Mouse (Mus musculus) liver, embryonic 11.5 days (tissue): ENCODE measurements around the gene Gm9936. TPM values are rescaled to one million over a fixed set of nuclear protein-coding genes. Genes with fewer than 3 reads are reported as not detected.
"Not testable (repeated sequence)": the region's sequence is repeated elsewhere in the genome, so short reads cannot be mapped to it uniquely, and the experiment has no call there.

Source experiments
- ATAC-seq: fragments of 200-750 bp; cut with Nextera tagmentation; replicated peaks from 2 replicates; pipeline ENCODE4 v1.8.0; 2017; ENCODE audit warnings: moderate number of reproducible peaks, mild to moderate bottlenecking, moderate TSS enrichment, moderate library complexity; ENCODE audit not compliant: low FRiP score
- DNase-seq: peaks from one replicate; pipeline ENCODE4 v3.0.0-alpha.2; 2017; ENCODE audit warnings: low spot score
- H3K27ac ChIP-seq: fragments of 300-500 bp; sonication (generic); 2 replicates; pipeline ENCODE4 v1.5.1; 2014; ENCODE audit warnings: mild to moderate bottlenecking, low read depth, low read length, control low read depth
- H3K27me3 ChIP-seq: fragments of 300-500 bp; sonication (generic); replicated peaks from 2 replicates; pipeline ENCODE4 v1.6.1; 2014; ENCODE audit warnings: low read length, mixed read lengths; ENCODE audit not compliant: control insufficient read depth, insufficient read depth
- H3K36me3 ChIP-seq: fragments of 300-500 bp; sonication (generic); 2 replicates; pipeline ENCODE4 v1.6.1; 2014; ENCODE audit warnings: mild to moderate bottlenecking, low read length, moderate library complexity, mixed read lengths; ENCODE audit not compliant: control insufficient read depth, insufficient read depth
- H3K4me1 ChIP-seq: fragments of 300-500 bp; sonication (generic); replicated peaks from 2 replicates; pipeline ENCODE4 v1.6.1; 2014; ENCODE audit warnings: low read length, mixed read lengths; ENCODE audit not compliant: control insufficient read depth, insufficient read depth
- H3K4me2 ChIP-seq: fragments of 300-500 bp; sonication (generic); 2 replicates; pipeline ENCODE4 v1.6.1; 2014; ENCODE audit warnings: mild to moderate bottlenecking, control low read depth, moderate library complexity
- H3K4me3 ChIP-seq: fragments of 300-500 bp; sonication (generic); 2 replicates; pipeline ENCODE4 v1.5.1; 2014; ENCODE audit warnings: low read depth, low read length, control low read depth
- H3K9ac ChIP-seq: fragments of 300-500 bp; sonication (generic); 2 replicates; pipeline ENCODE4 v1.6.1; 2014; ENCODE audit warnings: low read depth, low read length, control low read depth
- H3K9me3 ChIP-seq: fragments of 300-500 bp; sonication (generic); 2 replicates; pipeline ENCODE4 v1.6.1; 2016; ENCODE audit warnings: low read length, inconsistent platforms, mixed read lengths; ENCODE audit not compliant: control insufficient read depth
- WGBS: fragments of 180-500 bp; shearing (Covaris S2); extraction: QIAGEN DNeasy Blood & Tissue Kit; methylation state at CpG from one replicate; pipeline ENCODE4 v1.1.7; 2014; 5-methylcytosine and 5-hydroxymethylcytosine counted together
- polyA plus RNA-seq: library from polyadenylated mRNA; unstranded; fragments of >200 nt; fragmentation: Nextera tagmentation; extraction: Ambion mirVana; gene quantifications from 2 replicates; pipeline ENCODE4 v1.2.1, GENCODE M21; 2014

The Gm9936 gene
- polyA plus RNA-seq, 1 experiment from 2014 or later: not detected

DNA sequence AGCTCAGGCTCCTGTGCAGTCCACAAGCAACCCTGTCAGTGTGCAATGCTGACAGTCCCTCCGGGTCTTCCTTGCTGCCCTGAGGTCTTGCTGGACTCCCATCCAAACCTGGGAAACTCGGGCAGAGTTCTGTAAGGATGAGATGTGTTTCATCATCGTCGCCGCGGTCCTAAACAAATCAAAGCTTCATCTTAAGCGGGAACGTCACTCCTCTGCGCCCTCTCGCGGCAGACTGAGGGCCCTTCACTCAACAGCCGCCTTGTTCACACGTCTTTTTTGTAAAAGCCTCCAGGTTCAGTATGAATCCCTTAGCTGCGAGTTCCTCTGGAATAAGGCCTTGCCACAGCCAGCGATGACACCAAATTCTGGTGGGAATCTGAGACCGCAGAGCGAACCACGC is 771 bp upstream of the Gm9936 start:
- DNase-seq (peak; percentile 64), ATAC-seq (no peak)
- Histone ChIP-seq H3K9me3 (no peaks in the 10 kb centered on the region), H3K4me3 (no peak overlapping the region), H3K36me3 (no peaks in the 10 kb centered on the region), H3K4me1 (no peaks in the 10 kb centered on the region), H3K27ac (no peak overlapping the region), H3K9ac (no peak overlapping the region), H3K4me2 (peak overlapping the region; percentile 46), H3K27me3 (peaks cover 10% of the 10 kb centered on the region)
- 7% methylated on average over 18 of the region's 18 CpGs for WGBS

DNA sequence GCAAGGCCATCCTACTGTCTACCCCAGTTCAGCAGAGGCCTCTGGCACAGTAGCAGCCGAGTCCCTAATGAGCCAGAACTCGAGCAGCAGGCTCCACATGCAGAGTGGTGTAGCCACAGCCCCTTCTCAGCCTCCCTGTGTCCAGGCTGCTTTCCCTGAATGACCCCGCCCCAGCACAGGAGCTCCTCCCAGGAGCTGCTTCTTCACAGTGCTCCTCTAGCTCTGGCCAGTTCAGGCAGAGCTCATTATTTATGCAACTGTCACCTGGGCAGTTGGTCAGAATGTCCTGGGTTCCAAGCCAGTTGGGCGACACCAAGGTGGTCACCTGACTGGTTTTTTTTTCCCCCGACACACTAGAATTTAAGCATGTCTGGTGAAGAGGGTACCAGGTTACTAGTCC is 5.1 kb downstream of the Gm9936 start, which contains the start of gene 4930519G04Rik:
4930519G04Rik (plus strand) TSS at position 301 of the 400 bp plus-strand sequence.
- H3K9me3 ChIP-seq, H3K4me2 ChIP-seq, H3K4me1 ChIP-seq, H3K9ac ChIP-seq, DNase-seq, H3K27ac ChIP-seq, ATAC-seq, H3K4me3 ChIP-seq, H3K36me3 ChIP-seq, H3K27me3 ChIP-seq: not testable (repeated sequence)
- WGBS: 83% methylated on average over 3 of the region's 5 CpGs

DNA sequence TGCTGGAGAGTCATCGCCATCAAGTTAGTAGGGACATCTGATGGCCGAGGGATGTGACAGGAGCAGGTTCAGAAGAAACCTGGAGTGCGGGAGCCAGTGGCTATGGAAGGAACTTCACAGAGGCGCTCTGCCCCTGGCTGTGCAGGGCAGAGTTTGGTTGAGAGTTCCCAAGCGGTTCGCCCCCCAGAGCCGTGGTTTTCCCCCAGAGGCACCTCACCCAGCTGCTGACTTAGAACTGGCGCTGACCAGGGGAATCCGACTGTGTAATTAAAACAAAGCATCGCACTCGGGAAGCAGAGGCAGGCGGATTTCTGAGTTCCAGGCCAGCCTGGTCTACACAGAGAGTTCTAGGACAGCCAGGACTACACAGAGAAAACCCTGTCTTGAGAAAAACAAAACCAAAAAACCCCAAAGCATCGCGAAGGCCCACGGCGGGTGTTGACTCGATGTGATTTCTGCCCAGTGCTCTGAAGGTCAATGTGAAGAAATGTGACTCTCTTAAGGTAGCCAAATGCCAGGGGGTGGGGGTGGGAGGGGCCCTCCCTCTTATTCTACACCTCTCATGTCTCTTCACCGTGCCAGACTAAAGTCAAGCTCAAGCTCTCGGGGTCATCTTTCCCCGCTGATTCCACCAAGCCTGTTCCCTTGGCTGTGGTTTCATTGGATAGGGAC is 6.8 kb downstream of the Gm9936 start:
- WGBS: 74% methylated on average over 20 of the region's 20 CpGs

DNA sequence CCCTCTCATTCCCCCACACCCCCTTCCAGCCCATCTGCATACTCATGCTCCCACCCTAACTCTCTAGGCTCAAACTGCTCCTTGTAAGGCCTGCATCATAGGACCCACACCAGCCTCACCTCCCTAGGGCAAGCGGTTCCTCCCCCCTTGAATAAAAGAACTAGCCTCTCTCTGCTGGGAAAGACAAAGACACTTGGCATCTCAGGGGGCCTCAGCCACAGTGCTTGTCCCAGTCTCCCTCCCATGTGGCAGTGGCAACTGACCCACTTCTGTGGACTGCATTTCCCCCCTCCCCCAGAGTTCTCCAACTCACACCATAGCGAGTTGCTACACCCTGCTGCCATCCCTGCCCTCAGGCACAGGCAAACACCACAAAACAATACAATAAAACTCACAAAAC is 14.1 kb downstream of the Gm9936 start:
- ATAC-seq, H3K27ac ChIP-seq, H3K27me3 ChIP-seq, H3K4me2 ChIP-seq, H3K9ac ChIP-seq, H3K36me3 ChIP-seq, H3K9me3 ChIP-seq, H3K4me3 ChIP-seq, DNase-seq, H3K4me1 ChIP-seq: not testable (repeated sequence)
- WGBS: 66% methylated on average over 2 of the region's 2 CpGs

More for the DNA sequence above, 6.8 kb downstream of the Gm9936 start:
- no peak for DNase-seq
- H3K9ac ChIP-seq: no peak overlapping the region
- no peak overlapping the region for H3K4me2 ChIP-seq
- H3K4me1 ChIP-seq: no peaks in the 10 kb centered on the region
- no peak overlapping the region for H3K4me3 ChIP-seq
- no peaks in the 10 kb centered on the region for H3K36me3 ChIP-seq
- no peak overlapping the region for H3K27ac ChIP-seq
- peaks cover 3% of the 10 kb centered on the region; the same call in 1 of the 2 replicates for H3K27me3 ChIP-seq
- ATAC-seq: 0 out of 2 replicates have a peak, but pooled peaks have one; percentile 39
- no peaks in the 10 kb centered on the region for H3K9me3 ChIP-seq

DNA sequence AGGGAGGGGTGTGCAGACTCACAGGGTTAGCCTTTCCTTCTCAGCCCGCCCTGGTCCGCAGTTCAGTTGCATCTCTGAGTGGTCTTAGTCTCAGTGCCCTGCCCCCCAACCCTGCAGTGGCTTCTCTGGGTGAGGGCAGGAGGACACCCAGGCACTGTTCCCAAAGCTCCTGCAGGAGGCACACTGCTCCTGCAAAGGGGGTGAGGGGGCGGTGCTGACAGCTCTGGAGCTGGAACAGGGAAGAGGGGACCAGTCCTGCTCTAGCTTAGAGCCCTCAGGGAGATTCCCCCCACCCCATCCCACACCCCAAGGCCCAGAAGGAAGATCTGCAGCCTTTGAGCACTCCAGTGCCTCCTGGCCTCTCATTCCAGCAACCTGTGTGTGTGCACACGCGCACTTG is 15.8 kb downstream of the Gm9936 start:
- Histone ChIP-seq H3K9ac (no peak overlapping the region), H3K4me1 (no peaks in the 10 kb centered on the region), H3K4me2 (no peak overlapping the region), H3K27ac (no peak overlapping the region), H3K4me3 (no peak overlapping the region), H3K36me3 (no peaks in the 10 kb centered on the region), H3K27me3 (no peaks in the 10 kb centered on the region; the same call in 1 of the 2 replicates), H3K9me3 (no peaks in the 10 kb centered on the region)
- 65% methylated on average over 5 of the region's 5 CpGs for WGBS
- no peak for ATAC-seq
- no peak for DNase-seq

DNA sequence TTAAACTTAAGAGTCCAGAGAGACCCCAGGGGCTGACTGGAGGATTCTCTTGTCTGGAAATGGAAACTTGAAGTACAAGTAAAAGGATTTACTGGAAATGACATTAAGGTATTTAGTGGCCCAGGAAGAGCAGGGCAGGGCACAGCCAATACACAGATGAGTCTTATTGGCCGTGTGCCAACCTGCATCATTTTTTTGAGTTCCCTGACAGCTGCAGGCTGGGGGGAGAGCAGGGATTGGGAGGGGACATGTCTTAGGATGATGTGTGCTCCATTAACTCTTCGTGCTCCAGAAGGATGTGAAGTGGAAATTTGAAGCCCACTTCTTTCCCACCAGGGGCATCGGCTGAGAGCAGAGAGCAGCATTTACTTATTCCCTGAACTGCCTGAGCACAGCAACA is 16.3 kb downstream of the Gm9936 start:
- DNase-seq, H3K9me3 ChIP-seq, H3K27ac ChIP-seq, H3K9ac ChIP-seq, H3K36me3 ChIP-seq, H3K4me1 ChIP-seq, H3K27me3 ChIP-seq, H3K4me2 ChIP-seq, ATAC-seq, H3K4me3 ChIP-seq: not testable (repeated sequence)
- WGBS: 44% methylated on average over 3 of the region's 3 CpGs

DNA sequence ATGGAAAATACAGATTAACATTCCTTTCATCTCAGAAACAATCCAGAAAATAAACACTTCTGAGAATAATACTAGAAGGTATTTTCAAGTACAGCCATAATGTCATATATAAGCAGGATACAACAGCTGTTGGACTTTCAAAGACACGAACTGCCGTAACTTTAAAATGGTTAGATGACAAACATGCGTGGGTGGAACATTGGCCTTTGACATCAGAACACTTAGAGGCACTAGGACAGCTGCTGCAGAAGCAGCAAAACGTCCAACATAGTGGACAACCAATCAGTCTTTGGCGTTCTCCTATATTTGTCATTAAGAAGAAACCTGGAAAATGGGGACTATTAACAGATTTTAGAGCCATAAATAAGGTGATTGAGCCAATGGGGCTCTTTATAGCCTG is 18.0 kb downstream of the Gm9936 start:
- not testable (repeated sequence) for H3K4me2 ChIP-seq, H3K4me1 ChIP-seq, H3K36me3 ChIP-seq, ATAC-seq, H3K27me3 ChIP-seq, H3K4me3 ChIP-seq, H3K27ac ChIP-seq, H3K9ac ChIP-seq, H3K9me3 ChIP-seq, DNase-seq
- 66% methylated on average over 5 of the region's 5 CpGs for WGBS

DNA sequence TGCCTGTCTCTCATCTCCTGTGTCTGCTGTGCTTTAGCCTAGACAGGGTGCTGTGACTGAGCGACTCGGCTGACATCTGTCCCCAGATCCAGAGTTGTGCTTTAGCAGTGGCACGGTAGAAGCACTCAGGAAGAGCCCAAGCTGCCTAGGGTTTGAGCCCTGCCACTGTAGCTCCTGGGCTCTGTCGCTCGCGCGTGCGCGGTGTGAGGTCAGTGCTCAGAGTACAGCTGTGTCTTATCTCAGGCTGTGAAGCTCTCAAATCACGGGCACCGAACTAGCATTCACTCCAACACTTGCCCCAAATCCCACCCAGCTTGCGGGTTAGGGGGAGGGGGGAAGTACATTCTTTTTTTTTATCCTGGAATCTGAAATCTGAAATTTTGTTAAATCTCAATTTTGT is 21.6 kb downstream of the Gm9936 start:
- no peaks in the 10 kb centered on the region for H3K9me3 ChIP-seq
- DNase-seq (no peak), ATAC-seq (no peak)
- no peak overlapping the region for H3K27ac ChIP-seq
- H3K4me1 ChIP-seq: no peaks in the 10 kb centered on the region
- no peaks in the 10 kb centered on the region for H3K27me3 ChIP-seq
- H3K9ac ChIP-seq: no peak overlapping the region
- H3K4me2 ChIP-seq: no peak overlapping the region
- WGBS: 58% methylated on average over 12 of the region's 12 CpGs
- no peak overlapping the region for H3K4me3 ChIP-seq
- H3K36me3 ChIP-seq: no peaks in the 10 kb centered on the region

DNA sequence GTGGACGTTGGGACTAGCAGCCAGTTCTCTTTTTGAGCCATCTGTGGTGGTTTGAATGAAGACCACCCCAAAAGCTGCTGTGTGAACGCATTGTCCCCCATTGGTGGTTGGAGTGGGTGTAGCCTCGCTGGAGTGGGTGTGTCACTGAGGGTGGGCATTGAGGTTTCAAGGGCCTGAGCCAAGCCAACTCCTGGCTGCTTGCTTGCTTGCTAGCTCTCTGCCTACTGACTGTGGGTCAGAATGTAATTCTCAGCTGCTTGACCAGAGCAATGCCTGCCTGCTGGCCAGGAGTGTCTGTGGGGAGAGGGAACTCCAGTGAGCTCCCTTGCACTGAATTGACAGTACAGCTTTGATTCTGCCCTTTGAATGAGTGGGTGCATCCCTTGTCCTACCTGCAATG is 28.7 kb downstream of the Gm9936 start:
- H3K27ac ChIP-seq: no peak overlapping the region
- H3K4me2 ChIP-seq: no peak overlapping the region
- H3K4me1 ChIP-seq: 0 out of 2 replicates have a peak, but pooled peaks cover 2% of the 10 kb centered on the region
- no peak for ATAC-seq
- no peaks in the 10 kb centered on the region for H3K9me3 ChIP-seq
- no peaks in the 10 kb centered on the region for H3K27me3 ChIP-seq
- DNase-seq: no peak
- no peak overlapping the region; the same call in 1 of the 2 replicates for H3K9ac ChIP-seq
- WGBS: 67% methylated on average over 3 of the region's 3 CpGs
- H3K36me3 ChIP-seq: no peaks in the 10 kb centered on the region
- H3K4me3 ChIP-seq: no peak overlapping the region
